Mouse (Mus musculus) kidney, postnatal 0 days (tissue): Measurements from ENCODE around the gene Gpr183. TPM values are rescaled to one million over a fixed set of nuclear protein-coding genes. Genes with fewer than 3 reads are reported as not detected.

Source experiments
- ATAC-seq: fragments of 200-750 bp; cut with Nextera tagmentation; replicated peaks from 2 replicates; pipeline ENCODE4 v1.8.0; 2017; ENCODE audit warnings: low read depth, moderate number of reproducible peaks, moderate TSS enrichment, moderate library complexity; ENCODE audit not compliant: low FRiP score
- DNase-seq: peaks from one replicate; pipeline ENCODE4 v3.0.0-alpha.2; 2016; ENCODE audit warnings: low spot score
- H3K27ac ChIP-seq: fragments of 300-500 bp; sonication (generic); 2 replicates; pipeline ENCODE4 v1.5.1; 2014; ENCODE audit warnings: mild to moderate bottlenecking
- H3K27me3 ChIP-seq: fragments of 300-500 bp; sonication (generic); 2 replicates; pipeline ENCODE4 v1.6.1; 2014; ENCODE audit warnings: low read length, mixed read lengths; ENCODE audit not compliant: insufficient read depth
- H3K36me3 ChIP-seq: fragments of 300-500 bp; sonication (generic); 2 replicates; pipeline ENCODE4 v1.6.1; 2014; ENCODE audit warnings: low read length, mixed read lengths; ENCODE audit not compliant: insufficient read depth
- H3K4me1 ChIP-seq: fragments of 300-500 bp; sonication (generic); replicated peaks from 2 replicates; pipeline ENCODE4 v1.6.1; 2014; ENCODE audit warnings: antibody characterized with exemption, low read length, mixed read lengths; ENCODE audit not compliant: insufficient read depth
- H3K4me2 ChIP-seq: fragments of 300-500 bp; sonication (generic); 2 replicates; pipeline ENCODE4 v1.6.1; 2014; ENCODE audit warnings: mild to moderate bottlenecking, low read length, moderate library complexity, mixed read lengths
- H3K4me3 ChIP-seq: fragments of 300-500 bp; sonication (generic); replicated peaks from 2 replicates; pipeline ENCODE4 v1.5.1; 2014; ENCODE audit warnings: low read depth, low read length
- H3K9ac ChIP-seq: fragments of 300-500 bp; sonication (generic); 2 replicates; pipeline ENCODE4 v1.6.1; 2014; ENCODE audit warnings: low read depth, low read length
- H3K9me3 ChIP-seq: fragments of 300-500 bp; sonication (generic); replicated peaks from 2 replicates; pipeline ENCODE4 v1.6.1; 2016; ENCODE audit warnings: low read length, inconsistent platforms, mixed read lengths
- CTCF ChIP-seq: IDR thresholded peaks from 2 replicates; pipeline ENCODE4 v1.5.1; 2016; ENCODE audit warnings: antibody characterized with exemption, low read depth, mild to moderate bottlenecking, moderate library complexity
- WGBS: fragments of 180-500 bp; shearing (Covaris S2); extraction: QIAGEN DNeasy Blood & Tissue Kit; methylation state at CpG from one replicate; pipeline ENCODE4 v1.1.7; 2014; 5-methylcytosine and 5-hydroxymethylcytosine counted together
- polyA plus RNA-seq: library from polyadenylated mRNA; unstranded; fragments of >200 nt; fragmentation: Nextera tagmentation; extraction: Ambion mirVana; gene quantifications from 2 replicates; pipeline ENCODE4 v1.2.1, GENCODE M21; 2015

The Gpr183 gene
- polyA plus RNA-seq, 1 experiment from 2014 or later, result 1.5 TPM

GRCm38 (mm10) chr14:121906992-121907681, 57.9 kb downstream of the Gpr183 start:
- H3K27ac ChIP-seq, result no peak overlapping the region
- H3K9ac ChIP-seq, result no peak overlapping the region
- H3K27me3 ChIP-seq, result no peaks in the 10 kb centered on the region
- H3K9me3 ChIP-seq, result no peaks in the 10 kb centered on the region
- no peaks in the 10 kb centered on the region for H3K4me1 ChIP-seq
- ATAC-seq, result no peak
- TF ChIP-seq CTCF, result no peak
- WGBS, result 88% methylated on average over 11 of the region's 11 CpGs
- no peak overlapping the region for H3K4me2 ChIP-seq
- H3K36me3 ChIP-seq, result peaks cover 16% of the 10 kb centered on the region; the same call in 1 of the 2 replicates
- no peak for DNase-seq
- H3K4me3 ChIP-seq, result no peak overlapping the region

GRCm38 (mm10) chr14:121906341-121906991, 58.5 kb downstream of the Gpr183 start:
- Histone ChIP-seq H3K9ac (no peak overlapping the region), H3K27me3 (no peaks in the 10 kb centered on the region), H3K36me3 (peaks cover 10% of the 10 kb centered on the region; the same call in 1 of the 2 replicates), H3K4me1 (no peaks in the 10 kb centered on the region), H3K27ac (no peak overlapping the region), H3K9me3 (no peaks in the 10 kb centered on the region), H3K4me2 (no peak overlapping the region), H3K4me3 (no peak overlapping the region)
- DNase-seq (no peak), ATAC-seq (no peak)
- 75% methylated on average over 8 of the region's 8 CpGs for WGBS
- TF ChIP-seq CTCF, result no peak

GRCm38 (mm10) chr14:121904754-121905153, 60.2 kb downstream of the Gpr183 start:
- no peak overlapping the region for H3K9ac ChIP-seq
- no peak for ATAC-seq
- no peaks in the 10 kb centered on the region for H3K4me1 ChIP-seq
- H3K4me2 ChIP-seq, result no peak overlapping the region
- TF ChIP-seq CTCF, result no peak
- no peaks in the 10 kb centered on the region for H3K9me3 ChIP-seq
- no peaks in the 10 kb centered on the region for H3K27me3 ChIP-seq
- H3K36me3 ChIP-seq, result peaks cover 10% of the 10 kb centered on the region; the same call in 1 of the 2 replicates
- 32% methylated on average over 3 of the region's 3 CpGs for WGBS
- H3K4me3 ChIP-seq, result no peak overlapping the region
- no peak overlapping the region for H3K27ac ChIP-seq
- DNase-seq, result no peak

GRCm38 (mm10) chr14:121903381-121903876, 61.6 kb downstream of the Gpr183 start:
- H3K27ac ChIP-seq, result no peak overlapping the region
- no peak for TF ChIP-seq CTCF
- no peak overlapping the region for H3K4me2 ChIP-seq
- DNase-seq (no peak), ATAC-seq (no peak)
- H3K27me3 ChIP-seq, result no peaks in the 10 kb centered on the region
- peaks cover 9% of the 10 kb centered on the region; the same call in 1 of the 2 replicates for H3K36me3 ChIP-seq
- H3K4me1 ChIP-seq, result no peaks in the 10 kb centered on the region
- WGBS, result 92% methylated on average over 7 of the region's 7 CpGs
- no peak overlapping the region for H3K4me3 ChIP-seq
- H3K9ac ChIP-seq, result no peak overlapping the region
- H3K9me3 ChIP-seq, result no peaks in the 10 kb centered on the region

Other genes starting within 250 kb of the Gpr183 start
- 11.1 TPM in 2 replicates for gene Dock9, start 167.4 kb downstream of the Gpr183 start, polyA plus RNA-seq
- gene Ubac2, start 86.6 kb downstream of the Gpr183 start, polyA plus RNA-seq, result 70.2 and 78.9 TPM in 2 replicates
- 0.08 and 0.11 TPM in 2 replicates for gene Gpr18, start 49.4 kb downstream of the Gpr183 start, polyA plus RNA-seq
- 0.15 TPM in 1 of 2 replicates, not detected in the other for gene Timm8a2, start 69.5 kb upstream of the Gpr183 start, polyA plus RNA-seq
- gene Tm9sf2, start 141.8 kb upstream of the Gpr183 start, polyA plus RNA-seq, result 221 and 232 TPM in 2 replicates
- 45.7 and 47.9 TPM in 2 replicates for gene Clybl, start 216.5 kb upstream of the Gpr183 start, polyA plus RNA-seq